Mouse (Mus musculus) MEL (cell line): ENCODE data around the gene Wipf3. TPM values are rescaled to one million over a fixed set of nuclear protein-coding genes. Genes with fewer than 3 reads are reported as not detected.

Source experiments
- DNase-seq: peaks from one replicate; pipeline ENCODE4 v3.0.0; 2011; ENCODE audit warnings: low read depth, low spot score
- H3K27ac ChIP-seq: 2 replicates; pipeline ENCODE4 v1.5.1; 2012; ENCODE audit warnings: low read depth, mild to moderate bottlenecking, control low read depth, low read length, moderate library complexity; ENCODE audit not compliant: control insufficient read depth
- H3K27me3 ChIP-seq, 2 experiments: fragments of 150-350 bp in 1 of 2; sonication (generic) in 1 of 2; 2 replicates each; pipeline ENCODE4 v1.6.1; 2012; ENCODE audit warnings: low read length in 2 of 2, mild to moderate bottlenecking in 2 of 2, improper control_type of control experiment in 1 of 2, moderate library complexity in 1 of 2; ENCODE audit not compliant: insufficient read depth in 2 of 2, control insufficient read depth in 1 of 2
- H3K36me3 ChIP-seq, 2 experiments: 2 replicates each; pipeline ENCODE4 v1.6.1; 2012 to 2014; ENCODE audit warnings: low read length in 2 of 2, improper control_type of control experiment in 1 of 2, inconsistent platforms in 1 of 2, mild to moderate bottlenecking in 1 of 2; ENCODE audit not compliant: insufficient read depth in 2 of 2, control insufficient read depth in 1 of 2
- H3K4me1 ChIP-seq, 2 experiments: fragments of 150-350 bp in 1 of 2; sonication (generic) in 1 of 2; 2 replicates each; pipeline ENCODE4 v1.6.1; 2012; ENCODE audit warnings: low read length in 2 of 2, improper control_type of control experiment in 1 of 2, mild to moderate bottlenecking in 1 of 2; ENCODE audit not compliant: insufficient read depth in 2 of 2, control insufficient read depth in 1 of 2
- H3K4me3 ChIP-seq, 2 experiments: fragments of 150-350 bp in 1 of 2; sonication (generic) in 1 of 2; 2 replicates each; pipeline ENCODE4 v1.5.1; 2012; ENCODE audit warnings: low read depth in 2 of 2, low read length in 2 of 2, mild to moderate bottlenecking in 2 of 2, moderate library complexity in 2 of 2, control low read depth in 1 of 2, improper control_type of control experiment in 1 of 2; ENCODE audit not compliant: control insufficient read depth in 1 of 2, insufficient read depth in 1 of 2
- H3K79me2 ChIP-seq: 2 replicates; pipeline ENCODE4 v1.6.1; 2012; ENCODE audit warnings: mild to moderate bottlenecking, low read length, moderate library complexity; ENCODE audit not compliant: control insufficient read depth, poor library complexity, insufficient read depth
- H3K9ac ChIP-seq: 2 replicates; pipeline ENCODE4 v1.6.1; 2012; ENCODE audit warnings: low read depth, mild to moderate bottlenecking, control low read depth, low read length, moderate library complexity; ENCODE audit not compliant: control insufficient read depth, poor library complexity, severe bottlenecking
- H3K9me3 ChIP-seq: fragments of 150-350 bp; sonication (generic); replicated peaks from 2 replicates; pipeline ENCODE4 v1.6.1; 2012; ENCODE audit warnings: mild to moderate bottlenecking, low read length, improper control_type of control experiment, moderate library complexity; ENCODE audit not compliant: insufficient read depth
- CHD2 ChIP-seq: IDR thresholded peaks from 2 replicates; pipeline ENCODE4 v1.6.1; 2011; ENCODE audit warnings: low read length, improper control_type of control experiment
- E2F4 ChIP-seq: IDR thresholded peaks from 2 replicates; pipeline ENCODE4 v1.6.1; 2011; ENCODE audit warnings: low read depth, low read length, improper control_type of control experiment, borderline replicate concordance
- ELF1 ChIP-seq: IDR thresholded peaks from 2 replicates; pipeline ENCODE4 v1.6.1; 2014; ENCODE audit warnings: low read depth, mild to moderate bottlenecking, inconsistent platforms, low read length, improper control_type of control experiment, moderate library complexity
- EP300 ChIP-seq, 2 experiments: IDR thresholded peaks; 2 replicates each; pipeline ENCODE4 v1.6.1; 2011; ENCODE audit warnings: improper control_type of control experiment in 2 of 2, low read length in 2 of 2, low read depth in 1 of 2, mild to moderate bottlenecking in 1 of 2
- ETS1 ChIP-seq: IDR thresholded peaks from 2 replicates; pipeline ENCODE4 v1.6.1; 2012; ENCODE audit warnings: low read depth, mild to moderate bottlenecking, inconsistent platforms, low read length, improper control_type of control experiment, moderate library complexity
- JUND ChIP-seq: IDR thresholded peaks from 2 replicates; pipeline ENCODE4 v1.6.1; 2011; ENCODE audit warnings: low read depth, mild to moderate bottlenecking, improper control_type of control experiment, low read length
- KAT2A ChIP-seq: conservative IDR thresholded peaks from 2 replicates; pipeline ENCODE4 v1.6.1; 2012; ENCODE audit warnings: low read depth, low read length, improper control_type of control experiment, inconsistent platforms
- MAX ChIP-seq: IDR thresholded peaks from 2 replicates; pipeline ENCODE4 v1.6.1; 2011; ENCODE audit warnings: low read length, improper control_type of control experiment
- MEF2A ChIP-seq: IDR thresholded peaks from 2 replicates; pipeline ENCODE4 v1.6.1; 2014; ENCODE audit warnings: low read depth, mild to moderate bottlenecking, inconsistent platforms, low read length, improper control_type of control experiment; ENCODE audit not compliant: poor library complexity, insufficient replicate concordance, severe bottlenecking; ENCODE audit errors: extremely low read depth
- MXI1 ChIP-seq: IDR thresholded peaks from 2 replicates; pipeline ENCODE4 v1.6.1; 2011; ENCODE audit warnings: mild to moderate bottlenecking, low read depth, low read length, improper control_type of control experiment
- MYC ChIP-seq: IDR thresholded peaks from 2 replicates; pipeline ENCODE4 v1.6.1; 2011; ENCODE audit warnings: low read depth, mild to moderate bottlenecking, low read length, improper control_type of control experiment, moderate library complexity
- NRF1 ChIP-seq: IDR thresholded peaks from 2 replicates; pipeline ENCODE4 v1.6.1; 2014; ENCODE audit warnings: low read depth, mild to moderate bottlenecking, inconsistent platforms, low read length, improper control_type of control experiment, moderate library complexity; ENCODE audit not compliant: poor library complexity, insufficient read depth, severe bottlenecking
- POLR2A ChIP-seq, 2 experiments: IDR thresholded peaks; 2 replicates each; pipeline ENCODE4 v1.6.1; 2011 to 2012; ENCODE audit warnings: low read length in 2 of 2, mild to moderate bottlenecking in 2 of 2, control low read depth in 1 of 2, improper control_type of control experiment in 1 of 2, low read depth in 1 of 2, moderate library complexity in 1 of 2; ENCODE audit not compliant: control insufficient read depth in 1 of 2, insufficient read depth in 1 of 2, poor library complexity in 1 of 2
- RAD21 ChIP-seq: IDR thresholded peaks from 2 replicates; pipeline ENCODE4 v1.6.1; 2011; ENCODE audit warnings: mild to moderate bottlenecking, low read depth, low read length, improper control_type of control experiment
- SIN3A ChIP-seq: IDR thresholded peaks from 2 replicates; pipeline ENCODE4 v1.6.1; 2012; ENCODE audit warnings: low read length, improper control_type of control experiment, inconsistent platforms
- SMC3 ChIP-seq: IDR thresholded peaks from 2 replicates; pipeline ENCODE4 v1.6.1; 2011; ENCODE audit warnings: low read depth, low read length, improper control_type of control experiment
- TAL1 ChIP-seq: IDR thresholded peaks from 2 replicates; pipeline ENCODE4 v1.6.1; 2012; ENCODE audit warnings: mild to moderate bottlenecking, inconsistent platforms, low read length, moderate library complexity, mixed read lengths
- TBP ChIP-seq: IDR thresholded peaks from 2 replicates; pipeline ENCODE4 v1.8.0; 2011; ENCODE audit warnings: low read depth, low read length, improper control_type of control experiment
- TCF12 ChIP-seq: IDR thresholded peaks from 2 replicates; pipeline ENCODE4 v1.6.1; 2014; ENCODE audit warnings: low read depth, mild to moderate bottlenecking, inconsistent platforms, low read length, improper control_type of control experiment, moderate library complexity
- USF1 ChIP-seq: IDR thresholded peaks from 2 replicates; pipeline ENCODE4 v1.6.1; 2014; ENCODE audit warnings: low read depth, mild to moderate bottlenecking, inconsistent platforms, low read length, improper control_type of control experiment, moderate library complexity
- USF2 ChIP-seq, 2 experiments: IDR thresholded peaks; 2 replicates each; pipeline ENCODE4 v1.6.1; 2011 to 2012; ENCODE audit warnings: improper control_type of control experiment in 2 of 2, low read length in 2 of 2, borderline replicate concordance in 1 of 2, inconsistent platforms in 1 of 2, low read depth in 1 of 2, mild to moderate bottlenecking in 1 of 2; ENCODE audit not compliant: insufficient read depth in 1 of 2
- ZC3H11A ChIP-seq: IDR thresholded peaks from 2 replicates; pipeline ENCODE4 v1.6.1; 2012; ENCODE audit warnings: low read depth, mild to moderate bottlenecking, inconsistent platforms, low read length, improper control_type of control experiment
- ZMIZ1 ChIP-seq: IDR thresholded peaks from 2 replicates; pipeline ENCODE4 v1.6.1; 2012; ENCODE audit warnings: low read depth, mild to moderate bottlenecking, inconsistent platforms, low read length, improper control_type of control experiment, moderate library complexity
- ZNF384 ChIP-seq: IDR thresholded peaks from 2 replicates; pipeline ENCODE4 v1.6.1; 2012; ENCODE audit warnings: low read depth, mild to moderate bottlenecking, inconsistent platforms, low read length, improper control_type of control experiment
- polyA plus RNA-seq, 2 experiments: library from polyadenylated mRNA; stranded (reverse) in 1 of 2; unstranded in 1 of 2; fragments of >175 nt in 1 of 2; fragments of >200 nt in 1 of 2; gene quantifications; 2 replicates each; pipeline versions ENCODE4 v1.2.1 to v1.2.4; 2012; ENCODE audit warnings: low replicate concordance in 2 of 2, low read depth in 1 of 2; ENCODE audit not compliant: insufficient read length in 2 of 2, insufficient read depth in 1 of 2, missing spikeins in 1 of 2
- total RNA-seq: library from RNA; depleted of rRNA; stranded (reverse); fragments of 300-350 nt; gene quantifications from 2 replicates; pipeline ENCODE4 v1.2.3, GENCODE M21; 2012

Wipf3 gene
- total and polyA plus RNA-seq, 3 experiments: not detected

GRCm38 (mm10) chr6:54460172-54460914, 30.9 kb downstream of the Wipf3 start:
- no peaks in the 10 kb centered on the region for H3K36me3 ChIP-seq
- no peak overlapping the region for H3K9ac ChIP-seq
- no peaks in the 10 kb centered on the region for H3K79me2 ChIP-seq
- no peaks in the 10 kb centered on the region for H3K9me3 ChIP-seq
- H3K27ac ChIP-seq: no peak overlapping the region
- no peaks in the 10 kb centered on the region for H3K4me1 ChIP-seq
- H3K4me3 ChIP-seq: no peak overlapping the region
- H3K27me3 ChIP-seq: no peaks in the 10 kb centered on the region
- no peak for DNase-seq
- TF ChIP-seq MXI1: no peak

- Histone ChIP-seq H3K27ac (no peak overlapping the region), H3K9ac (no peak overlapping the region), H3K27me3 (no peaks in the 10 kb centered on the region), H3K4me1 (no peaks in the 10 kb centered on the region), H3K4me3 (no peak overlapping the region), H3K36me3 (no peaks in the 10 kb centered on the region), H3K79me2 (no peaks in the 10 kb centered on the region), H3K9me3 (no peaks in the 10 kb centered on the region)
- no peak for DNase-seq
- TF ChIP-seq ETS1 (no peak), ELF1 (no peak), TAL1 (no peak), USF1 (no peak), ZMIZ1 (no peak), ZNF384 (no peak), MYC (no peak)
Measured at GRCm38 (mm10) chr6:54460915-54461671, 31.7 kb downstream of the Wipf3 start.

GRCm38 (mm10) chr6:54462766-54463165, 33.4 kb downstream of the Wipf3 start:
- Histone ChIP-seq H3K27ac (no peak overlapping the region), H3K9me3 (no peaks in the 10 kb centered on the region), H3K36me3 (no peaks in the 10 kb centered on the region), H3K4me1 (no peaks in the 10 kb centered on the region), H3K9ac (no peak overlapping the region), H3K27me3 (no peaks in the 10 kb centered on the region), H3K4me3 (no peak overlapping the region), H3K79me2 (no peaks in the 10 kb centered on the region)
- DNase-seq: no peak
- TF ChIP-seq TBP: no peak
- no peak for TF ChIP-seq RAD21
- no peak for TF ChIP-seq MEF2A
- TF ChIP-seq CHD2: no peak
- TF ChIP-seq MAX: no peak
- TF ChIP-seq NRF1: no peak
- no peak for TF ChIP-seq ZNF384
- no peak for TF ChIP-seq JUND
- TF ChIP-seq ZMIZ1: no peak
- TF ChIP-seq TCF12: no peak
- TF ChIP-seq ZC3H11A: no peak
- TF ChIP-seq POLR2A (IDR thresholded peaks at IDR 0.05; ENCODE audit: control insufficient read depth in 1 of 2, insufficient read depth in 1 of 2, low read depth in 1 of 2, low read length in 2 of 2, poor library complexity in 1 of 2): no peak
- no peak for TF ChIP-seq SMC3
- no peak for TF ChIP-seq ELF1
- TF ChIP-seq EP300 (IDR thresholded peaks at IDR 0.05; ENCODE audit: low read depth in 1 of 2, low read length in 2 of 2): no peak
- no peak for TF ChIP-seq E2F4
- no peak for TF ChIP-seq USF2 (IDR thresholded peaks at IDR 0.05; ENCODE audit: borderline replicate concordance in 1 of 2, insufficient read depth in 1 of 2, low read depth in 1 of 2, low read length in 2 of 2)
- TF ChIP-seq SIN3A: no peak
- no peak for TF ChIP-seq KAT2A
